Mouse (Mus musculus): Measurements from ENCODE around the gene Wrap73.

Wrap73 gene

DNA sequence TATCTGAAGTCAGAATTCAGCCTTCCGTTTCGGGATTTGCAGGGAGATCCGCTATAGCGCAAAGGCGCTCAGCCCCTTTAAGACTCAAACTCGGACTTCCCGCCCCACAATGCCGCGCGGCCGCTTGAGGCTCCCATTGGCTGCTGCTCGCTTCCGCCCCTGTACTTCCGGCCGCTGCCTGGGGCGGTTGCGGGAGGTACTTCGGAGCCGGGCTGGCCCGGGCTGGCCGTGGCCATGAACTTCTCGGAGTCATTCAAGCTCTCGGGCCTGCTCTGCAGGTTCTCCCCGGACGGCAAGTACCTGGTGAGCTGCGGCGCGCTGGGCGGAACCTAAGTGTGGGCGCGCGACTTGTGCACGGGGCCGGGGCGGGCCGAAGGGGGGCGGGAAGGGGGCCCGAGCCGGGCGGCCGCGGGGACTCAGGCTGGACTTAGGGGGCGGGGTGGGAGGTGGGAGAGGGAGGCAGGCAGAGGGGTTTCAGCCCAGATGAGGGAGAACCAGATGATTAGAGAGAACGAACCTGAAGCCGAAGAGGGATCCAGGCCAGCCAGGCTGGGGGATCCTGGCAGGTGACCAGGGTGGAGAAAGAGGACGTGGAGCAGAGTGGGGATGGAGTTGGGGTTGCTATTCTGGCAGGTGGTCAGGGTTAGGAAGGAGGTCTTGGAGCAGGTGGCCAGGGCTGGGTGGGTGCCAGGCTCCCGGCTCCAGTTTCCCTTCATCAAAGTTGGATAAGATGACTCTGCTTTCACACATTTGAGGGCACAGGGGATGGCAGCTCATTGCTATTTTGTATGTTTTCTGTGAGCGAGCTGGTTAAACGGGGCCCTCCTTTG is at the start of gene Wrap73:
Gene Wrap73, plus strand, starts transcription at position 162 of the 830 bp plus-strand sequence.
- peak; percentile 72 for DNase-seq (ENCODE audit: low spot score)

DNA sequence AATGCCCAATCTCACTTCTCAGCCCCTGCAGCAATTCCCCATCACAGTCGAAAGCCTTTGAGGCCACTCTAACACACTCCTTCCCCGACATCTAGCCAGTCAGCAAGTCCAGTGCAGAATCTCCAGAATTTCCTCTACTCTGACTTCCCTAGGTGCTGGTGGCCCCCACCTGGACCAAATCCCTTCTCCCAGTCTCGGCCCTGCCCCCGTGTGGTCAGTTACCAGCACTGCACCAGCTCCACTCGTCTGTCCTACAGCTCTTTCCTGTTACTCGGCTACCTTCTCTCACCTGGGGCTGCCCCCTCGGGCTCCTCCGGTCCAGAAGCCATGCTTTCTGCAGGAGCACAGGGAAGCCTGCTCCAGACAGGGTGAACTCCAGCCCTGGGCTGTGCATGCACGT is 49.0 kb upstream of the Wrap73 start:
- DNase-seq (ENCODE audit: low spot score) = peak; percentile 15

DNA sequence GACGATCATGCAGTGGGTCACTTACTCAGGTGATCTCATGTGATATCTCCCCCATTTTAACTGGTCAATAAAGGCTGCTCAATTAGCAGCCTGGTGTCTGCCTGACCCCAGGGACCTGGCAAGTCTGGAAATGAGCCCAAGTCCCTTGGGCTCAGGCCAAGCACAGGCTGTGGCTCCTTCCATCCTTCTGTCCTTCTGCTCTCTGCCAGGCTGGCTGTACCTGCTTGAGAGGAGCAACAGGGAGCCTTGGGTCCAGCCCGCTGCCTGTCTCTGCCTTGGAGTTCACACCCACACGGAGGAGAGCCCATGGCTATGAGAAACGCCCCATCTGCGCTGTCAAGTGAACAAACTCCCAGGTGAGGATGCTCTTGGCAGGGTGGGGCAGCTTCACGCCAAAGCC is 46.1 kb upstream of the Wrap73 start:
- DNase-seq (ENCODE audit: low spot score) = no peak

DNA sequence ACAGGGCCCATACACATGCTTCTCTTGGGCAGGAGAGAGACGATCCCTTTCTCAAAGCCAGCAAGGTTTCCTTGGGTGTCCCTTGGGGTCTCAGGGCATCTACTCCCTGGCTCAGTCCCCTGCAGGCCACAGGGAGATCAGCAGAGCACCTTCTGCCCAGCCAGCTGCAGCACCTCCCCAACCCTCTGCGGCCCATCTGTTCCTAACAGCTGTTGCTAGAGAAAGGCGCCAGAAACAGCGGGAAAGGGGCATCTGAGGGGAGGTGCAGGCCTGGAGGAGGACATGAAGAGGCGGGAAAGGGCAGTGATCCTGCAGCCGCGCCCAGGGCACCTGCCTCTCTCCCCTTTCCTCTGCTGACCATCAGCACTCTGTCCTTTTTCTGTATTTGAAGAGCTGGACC is 42.8 kb upstream of the Wrap73 start:
- no peak for DNase-seq (ENCODE audit: low spot score)

DNA sequence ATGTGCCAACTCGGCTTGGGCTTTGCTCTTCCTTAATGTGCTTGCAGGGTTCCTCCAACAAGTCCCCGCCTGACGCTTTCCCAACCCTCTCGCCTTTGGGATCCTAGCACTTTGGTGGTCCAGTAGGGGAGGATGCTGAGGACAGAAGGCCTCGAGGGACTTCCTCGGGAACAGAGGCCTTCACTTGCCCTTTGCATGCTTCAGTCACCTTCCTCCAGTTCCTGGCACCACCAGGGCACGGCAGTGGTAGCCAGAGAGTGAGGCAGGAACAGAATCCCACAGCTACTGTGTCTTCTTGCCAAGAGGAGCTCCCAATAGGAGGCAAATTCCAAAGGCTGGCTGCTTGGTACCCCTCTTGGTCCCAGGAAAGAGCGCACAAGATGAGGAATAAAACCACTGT is 38.8 kb upstream of the Wrap73 start:
- DNase-seq (ENCODE audit: low spot score) = no peak

DNA sequence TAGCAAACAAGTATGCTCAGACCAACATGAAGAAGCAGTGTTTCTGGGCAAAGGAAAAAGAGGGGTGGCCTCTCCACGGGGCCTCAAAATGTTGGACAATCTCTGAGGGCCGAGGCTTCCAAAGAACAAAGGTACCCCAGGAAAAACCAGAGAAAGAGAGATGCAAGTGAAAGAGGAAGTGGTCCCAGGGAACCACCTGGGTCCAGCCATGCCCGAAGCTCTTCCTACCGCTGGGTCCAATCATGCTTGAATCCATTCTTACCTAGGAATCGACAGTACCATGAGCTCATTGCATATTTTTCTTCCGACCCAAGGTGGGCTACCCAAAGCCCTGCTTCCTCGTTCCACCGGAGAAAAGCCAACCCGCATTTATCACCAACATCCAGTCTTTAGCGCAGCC is 38.3 kb upstream of the Wrap73 start:
- DNase-seq (ENCODE audit: low spot score) = no peak

DNA sequence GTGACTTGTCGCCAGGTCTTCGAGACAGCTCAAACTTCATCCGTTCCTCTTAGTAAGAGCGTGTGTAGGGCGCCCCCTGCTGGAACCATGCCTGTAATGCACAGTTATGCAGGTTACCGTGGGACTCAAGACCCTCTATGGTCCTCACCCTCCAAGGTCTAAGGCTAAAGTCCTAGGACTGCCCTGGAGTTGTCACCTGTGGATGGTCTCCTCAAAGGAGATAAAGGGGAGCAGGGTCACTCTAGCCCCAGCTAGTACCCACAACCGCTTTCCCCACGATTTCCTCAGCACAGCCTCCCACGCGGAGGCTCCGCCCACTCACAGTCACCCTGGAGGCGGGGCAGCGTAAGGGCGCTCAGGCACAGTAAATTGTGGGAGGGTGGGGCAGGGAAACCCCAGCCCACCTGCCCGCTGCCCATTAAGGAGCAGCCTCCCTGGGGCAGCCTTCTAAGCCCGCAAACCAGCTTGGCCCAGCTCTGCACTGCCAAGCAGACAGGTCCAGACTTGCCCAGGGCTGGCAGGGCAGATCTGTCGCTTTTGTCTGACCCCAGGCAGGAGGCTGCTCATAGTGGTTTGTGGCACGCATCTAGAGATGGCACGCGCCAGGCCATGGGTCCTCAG is 36.7 kb upstream of the Wrap73 start:
- DNase-seq (ENCODE audit: low spot score) = peak; percentile 27

DNA sequence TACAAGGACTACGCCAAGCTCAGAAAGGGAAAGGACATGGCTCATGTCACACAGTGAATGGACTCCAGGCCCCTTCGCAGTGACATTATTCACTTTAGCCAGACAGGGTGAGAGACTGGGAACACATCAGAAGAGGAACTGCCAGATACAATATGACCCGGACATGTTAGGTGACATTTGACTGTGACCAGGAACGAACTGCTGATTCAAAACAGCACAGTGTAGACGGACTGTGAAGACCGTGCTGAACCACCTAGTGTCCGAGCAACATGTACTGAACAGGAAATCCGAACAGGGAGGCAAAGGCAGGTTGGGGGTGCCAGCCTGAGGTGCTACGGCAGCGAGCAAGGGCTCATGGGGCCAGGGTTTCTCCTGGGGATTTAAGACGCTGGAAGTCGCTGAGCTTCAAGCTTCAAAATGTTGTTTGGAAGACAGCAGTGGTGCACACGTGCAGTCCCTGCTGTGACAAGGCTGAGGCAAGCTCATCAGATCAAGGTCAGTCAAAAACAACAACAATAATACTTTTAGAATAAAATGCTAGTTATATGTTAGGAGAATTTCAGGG is 35.6 kb upstream of the Wrap73 start:
- no peak for DNase-seq (ENCODE audit: low spot score)

DNA sequence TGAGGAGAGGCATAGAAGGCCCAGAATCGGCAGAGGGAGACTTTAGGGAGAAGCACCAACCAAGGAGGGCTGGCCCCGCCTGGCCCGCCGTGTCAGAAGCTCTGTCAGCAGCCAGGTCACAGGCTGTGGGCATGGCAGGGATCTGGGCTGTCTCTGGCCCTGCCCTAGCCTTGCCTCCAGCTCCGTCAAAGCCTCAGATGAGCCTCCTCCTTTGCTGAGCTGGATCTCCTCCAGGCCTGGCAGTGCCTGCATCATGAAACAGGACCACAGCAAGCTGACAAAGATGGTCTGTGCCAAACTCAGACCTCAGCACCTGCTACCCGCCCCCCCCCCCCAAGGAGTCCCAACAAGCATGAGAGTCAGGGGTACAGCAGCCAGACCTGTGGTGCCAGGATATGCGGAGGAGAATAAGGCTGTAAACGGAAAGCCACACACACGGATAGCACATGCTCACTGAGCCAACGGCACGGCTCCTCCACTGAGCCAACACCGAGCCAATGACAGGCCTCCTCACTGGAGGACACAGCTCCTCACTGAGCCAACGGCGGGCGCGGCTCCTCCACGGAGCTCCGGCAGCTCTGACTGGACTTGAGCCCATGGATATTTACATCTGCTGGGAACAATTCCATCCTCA is 32.8 kb upstream of the Wrap73 start:
- DNase-seq (ENCODE audit: low spot score) = no peak

DNA sequence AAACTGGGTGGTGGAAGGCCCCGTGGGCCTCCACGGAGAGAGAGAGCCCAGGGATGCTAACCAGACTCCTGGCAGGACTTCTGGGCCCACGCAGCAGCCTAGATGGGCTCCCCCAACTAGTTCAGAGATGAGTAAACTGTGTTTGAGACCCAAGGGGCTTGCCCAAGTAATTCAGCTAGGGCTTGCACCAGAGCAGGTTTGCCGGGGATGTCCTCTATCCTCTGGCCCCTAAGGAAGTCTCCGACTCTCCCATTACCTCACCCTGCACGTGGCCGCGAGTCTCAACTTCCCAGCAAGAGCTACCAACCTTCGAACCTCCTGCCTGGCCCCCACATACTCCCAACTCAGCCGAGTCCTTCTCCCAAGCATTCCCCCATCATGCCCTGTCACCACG is 32.3 kb upstream of the Wrap73 start:
- DNase-seq (ENCODE audit: low spot score) = no peak

DNA sequence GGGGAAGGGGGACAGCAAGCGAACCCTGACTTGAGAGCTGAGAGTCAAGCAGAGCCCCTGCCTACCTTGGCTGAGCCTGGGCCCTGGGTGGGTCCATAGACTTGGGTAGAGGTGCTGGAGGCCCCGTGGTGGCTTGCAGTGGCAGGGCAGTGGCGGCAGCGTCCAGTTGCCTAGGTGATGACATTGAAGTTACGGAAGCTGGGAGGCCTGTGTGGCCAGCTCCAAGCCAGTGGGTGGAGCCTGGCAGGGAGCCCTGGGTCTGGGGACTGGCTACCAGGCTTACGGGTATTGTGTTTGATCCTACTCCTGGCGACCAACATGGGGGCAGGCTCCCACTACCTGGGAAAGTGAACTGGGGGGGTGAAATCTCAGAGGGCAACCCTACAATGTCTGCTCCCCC is 25.8 kb upstream of the Wrap73 start:
- DNase-seq (ENCODE audit: low spot score) = no peak

DNA sequence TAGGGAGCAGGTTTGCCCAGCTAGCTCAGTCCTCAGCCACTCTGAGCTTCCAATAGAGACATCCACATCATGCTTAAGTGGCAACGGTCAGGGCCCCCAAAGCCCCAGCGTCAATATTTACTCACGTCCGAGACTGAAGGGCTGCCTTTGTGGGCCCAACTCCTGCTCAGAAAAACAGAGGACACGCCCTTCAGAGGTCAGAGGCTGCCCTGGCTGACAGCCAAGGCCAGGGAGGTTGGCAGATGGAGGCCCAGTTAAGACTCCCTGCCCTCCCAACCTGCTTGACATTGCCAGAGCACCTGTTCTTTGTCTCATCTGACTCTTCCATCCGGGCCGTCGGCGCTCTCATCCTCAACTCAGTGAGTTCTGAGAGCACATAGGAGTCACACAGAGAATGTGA is 23.4 kb upstream of the Wrap73 start:
- DNase-seq (ENCODE audit: low spot score) = no peak

DNA sequence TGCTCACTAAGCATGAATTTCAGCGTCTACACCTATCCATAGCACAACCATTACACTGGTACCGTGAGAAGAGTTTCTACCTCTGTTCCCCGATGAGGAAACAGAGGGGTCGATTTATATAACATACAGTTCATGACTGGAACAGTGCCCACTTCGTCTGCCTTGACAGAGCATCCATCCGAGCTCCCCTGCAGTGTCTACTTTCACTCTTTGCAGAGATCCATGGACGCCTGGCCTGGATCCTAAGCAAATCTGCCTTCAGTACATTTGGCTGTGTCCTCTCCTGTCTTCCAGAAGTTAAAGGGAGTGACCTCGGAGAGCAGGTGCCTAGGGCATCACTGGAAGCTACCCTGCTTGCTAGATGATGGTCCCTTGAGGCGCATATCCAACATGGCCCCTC is 23.0 kb upstream of the Wrap73 start:
- no peak for DNase-seq (ENCODE audit: low spot score)

DNA sequence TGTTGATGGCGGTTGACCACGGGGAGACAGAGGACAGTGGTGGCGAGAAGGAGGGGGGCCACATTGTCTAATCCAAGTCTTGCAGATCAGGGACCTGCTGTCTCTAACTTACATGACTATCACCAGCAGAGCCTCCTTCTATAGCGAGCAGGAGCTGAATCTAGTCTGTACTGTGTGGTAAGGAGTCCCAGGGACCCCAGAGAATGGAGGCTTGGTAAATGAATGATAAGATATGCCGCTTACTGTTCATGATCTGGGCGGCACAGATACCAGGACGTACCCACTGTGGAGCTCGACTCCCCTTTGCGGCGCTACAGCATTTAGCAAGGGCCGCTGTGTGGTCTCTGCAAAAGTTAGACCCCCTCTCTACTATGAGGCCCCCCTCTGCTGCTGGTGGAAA is 20.4 kb upstream of the Wrap73 start:
- no peak for DNase-seq (ENCODE audit: low spot score)

DNA sequence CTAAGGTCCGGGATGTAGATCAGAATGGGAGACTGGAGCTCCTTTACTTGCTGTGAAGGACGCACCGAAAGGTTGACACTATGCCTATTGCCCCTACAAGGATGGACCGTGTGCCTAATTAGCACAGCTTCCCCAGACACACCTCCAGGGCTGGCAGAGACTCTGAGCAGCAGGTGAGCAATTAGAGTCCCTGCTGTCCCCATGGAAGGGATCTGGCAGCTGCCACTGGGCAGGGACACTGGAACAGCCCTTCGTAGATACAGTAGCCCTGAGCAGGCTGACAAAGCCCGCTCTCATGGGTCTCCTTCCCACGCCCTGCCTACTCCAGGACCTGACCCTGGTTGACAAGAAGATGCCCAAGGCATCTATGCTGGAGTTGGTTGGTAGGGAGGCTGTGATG is 19.8 kb upstream of the Wrap73 start:
- no peak for DNase-seq (ENCODE audit: low spot score)

DNA sequence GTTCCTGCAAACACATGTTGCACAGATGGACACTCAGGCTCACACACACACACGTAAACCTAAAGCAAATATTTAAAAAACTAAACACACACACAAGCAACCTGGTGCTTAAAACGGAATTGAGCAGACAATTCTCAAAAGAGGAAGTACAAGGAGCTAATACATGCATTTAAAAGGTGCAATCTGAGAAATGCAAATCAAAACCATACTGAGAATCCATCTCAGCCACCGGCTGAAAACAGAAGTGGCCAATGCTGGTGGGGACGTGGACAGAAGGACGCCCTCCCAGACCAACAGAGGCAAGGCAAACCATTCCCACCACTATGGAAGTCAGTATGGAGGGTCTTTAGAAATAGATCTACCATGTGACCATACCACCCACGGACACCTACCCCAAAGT is 18.6 kb upstream of the Wrap73 start:
- DNase-seq (ENCODE audit: low spot score) = no peak

DNA sequence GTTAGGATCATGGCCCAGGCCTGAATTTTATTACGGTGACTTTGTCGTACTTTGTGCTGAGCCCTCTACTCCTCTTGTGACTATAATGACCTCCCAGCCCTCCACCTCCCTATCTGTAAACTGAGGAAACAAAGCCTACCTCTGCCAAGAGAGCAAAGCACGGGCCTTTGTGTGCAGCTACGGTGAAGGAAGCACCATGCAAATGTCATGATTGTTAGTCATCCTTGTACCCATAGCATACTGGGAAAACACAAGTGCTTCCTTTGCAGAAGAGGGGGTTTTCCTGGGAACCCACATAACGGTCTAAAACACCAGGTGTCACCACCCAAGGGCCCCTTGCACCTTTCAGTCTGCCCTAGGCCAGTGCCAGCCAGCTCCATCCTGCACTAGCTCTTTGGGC is 17.0 kb upstream of the Wrap73 start:
- DNase-seq (ENCODE audit: low spot score) = no peak

DNA sequence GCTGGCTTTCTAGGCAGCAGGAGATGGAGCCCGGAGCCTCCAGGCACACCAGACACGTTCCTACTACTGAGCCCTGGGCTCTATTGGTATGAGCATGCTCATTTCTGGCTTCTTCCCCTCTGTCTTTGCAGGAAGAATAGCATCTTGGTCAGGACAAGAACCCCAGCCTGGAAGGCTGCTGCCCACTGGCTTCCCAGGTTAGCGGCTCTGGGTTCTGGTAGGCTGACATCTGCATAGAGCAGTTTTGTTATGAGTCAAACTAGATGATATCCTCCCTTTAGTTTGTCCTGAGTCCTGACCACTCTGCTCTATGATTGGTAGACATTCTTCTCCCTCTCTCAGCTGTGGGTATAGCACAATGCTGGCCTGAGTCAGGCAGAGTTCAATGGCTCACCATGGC is 14.9 kb upstream of the Wrap73 start:
- no peak for DNase-seq (ENCODE audit: low spot score)

DNA sequence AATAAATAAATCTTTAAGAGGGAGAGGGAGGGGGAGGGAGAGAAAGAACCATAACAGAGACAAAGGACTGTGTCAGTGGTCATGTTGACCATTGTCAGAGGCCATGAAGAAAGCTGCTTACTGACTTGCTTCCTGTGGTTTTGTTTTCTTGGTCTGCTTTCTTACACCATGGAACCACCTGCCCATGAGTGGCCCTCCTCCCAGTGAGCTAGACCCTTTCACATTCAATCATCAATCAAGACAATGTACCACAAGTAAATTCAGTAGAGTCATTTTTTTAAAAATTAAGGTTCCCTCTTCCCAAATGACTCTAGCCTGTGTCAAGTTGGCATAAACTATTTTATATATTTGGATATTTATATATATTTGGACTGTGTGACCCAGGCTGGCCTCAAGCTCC is 12.2 kb upstream of the Wrap73 start:
- no peak for DNase-seq (ENCODE audit: low spot score)

DNA sequence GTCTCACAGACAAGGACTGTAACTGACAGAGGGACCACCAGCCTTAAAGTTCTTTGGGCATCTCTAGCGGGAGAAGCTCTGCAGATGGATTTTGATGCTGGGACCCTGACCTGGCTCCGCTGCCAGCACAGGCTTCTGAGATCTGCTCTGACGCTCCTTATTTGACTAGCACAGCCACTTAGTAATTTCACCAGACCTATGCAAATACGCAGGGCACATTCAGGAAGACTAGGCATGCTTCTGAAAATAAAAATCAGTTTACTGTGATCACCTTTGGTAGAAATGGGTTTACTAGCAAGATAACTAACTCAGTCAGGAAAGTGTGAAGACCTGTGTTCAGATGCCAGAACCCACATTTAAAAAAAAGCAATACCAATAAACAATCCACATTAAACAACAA is 10.3 kb upstream of the Wrap73 start:
- DNase-seq (ENCODE audit: low spot score) = no peak

DNA sequence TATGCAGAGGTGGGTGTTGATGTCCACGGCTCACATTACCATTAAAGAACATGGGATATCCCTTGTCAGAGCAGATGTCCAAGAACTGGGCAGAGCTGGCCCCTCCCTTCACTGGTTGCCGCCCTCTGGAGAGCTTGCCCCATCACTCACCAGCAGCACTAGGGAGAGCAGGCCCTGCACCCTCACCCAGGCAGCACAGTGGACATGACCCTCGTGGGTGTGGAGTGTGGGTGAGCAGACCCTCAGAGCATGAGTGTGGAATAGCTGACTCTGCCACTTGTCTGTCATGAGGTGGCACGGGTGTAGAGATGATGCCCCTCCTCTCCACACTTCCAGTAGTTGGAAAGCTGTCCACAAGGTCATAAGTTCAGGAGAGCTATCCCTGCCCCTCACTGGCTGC is 7.4 kb upstream of the Wrap73 start:
- DNase-seq (ENCODE audit: low spot score) = no peak

DNA sequence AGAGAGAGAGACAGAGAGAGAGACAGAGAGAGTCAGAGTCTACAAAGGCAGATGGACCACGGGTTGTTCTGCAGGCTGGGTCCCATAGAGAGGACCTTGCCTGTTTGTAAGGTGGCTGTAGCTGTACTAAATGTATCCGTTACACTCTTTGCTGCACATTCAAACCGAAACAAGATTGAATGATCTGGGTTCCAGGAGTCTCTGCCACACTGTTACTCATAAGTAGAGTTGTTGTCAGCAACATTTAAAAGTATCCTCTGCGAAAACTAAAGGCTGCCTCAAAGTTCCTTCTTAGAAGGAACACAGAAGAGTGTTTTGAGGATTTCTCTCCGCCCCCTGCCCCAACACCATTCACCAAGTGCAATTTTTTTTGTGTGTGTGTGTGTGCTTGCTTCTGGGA is 5.0 kb upstream of the Wrap73 start:
- DNase-seq (ENCODE audit: low spot score) = no peak

DNA sequence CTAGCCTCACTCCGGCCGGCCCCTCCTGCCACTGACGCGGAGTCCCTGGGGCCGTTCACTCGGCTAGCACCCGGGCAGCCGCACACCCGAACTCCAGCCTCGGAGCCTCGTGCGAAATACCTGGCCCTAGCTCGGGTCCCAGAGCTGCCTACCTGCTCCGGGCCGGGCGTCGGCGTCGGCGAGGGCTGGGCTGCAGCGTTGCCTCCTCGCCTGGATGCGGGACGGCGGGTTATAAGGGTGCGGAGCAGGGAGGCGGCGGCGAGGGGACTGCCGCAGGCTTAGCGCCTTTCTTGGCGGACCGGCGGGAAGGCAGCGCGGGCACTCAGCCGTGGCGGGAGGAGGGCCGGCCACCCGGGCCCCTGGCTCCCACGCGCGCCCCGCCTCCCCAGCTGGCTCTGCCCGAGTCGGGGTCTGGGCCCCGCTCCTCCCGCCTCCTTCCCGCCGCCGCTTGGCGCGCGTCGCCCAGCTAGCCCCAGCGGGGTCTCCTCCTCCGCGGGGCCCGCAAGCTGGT is 2.4 kb upstream of the Wrap73 start:
- DNase-seq (ENCODE audit: low spot score) = no peak

DNA sequence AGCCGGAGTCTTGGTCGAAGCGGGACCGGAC is 2.2 kb upstream of the Wrap73 start, which contains the start of gene Trp73:
Gene Trp73, minus strand, starts transcription at position 27 of the 31 bp plus-strand sequence.
- DNase-seq (ENCODE audit: low spot score) = no peak
